9 mouse cellular contexts compared by ENCODE assay signal in the genomic region with DNA sequence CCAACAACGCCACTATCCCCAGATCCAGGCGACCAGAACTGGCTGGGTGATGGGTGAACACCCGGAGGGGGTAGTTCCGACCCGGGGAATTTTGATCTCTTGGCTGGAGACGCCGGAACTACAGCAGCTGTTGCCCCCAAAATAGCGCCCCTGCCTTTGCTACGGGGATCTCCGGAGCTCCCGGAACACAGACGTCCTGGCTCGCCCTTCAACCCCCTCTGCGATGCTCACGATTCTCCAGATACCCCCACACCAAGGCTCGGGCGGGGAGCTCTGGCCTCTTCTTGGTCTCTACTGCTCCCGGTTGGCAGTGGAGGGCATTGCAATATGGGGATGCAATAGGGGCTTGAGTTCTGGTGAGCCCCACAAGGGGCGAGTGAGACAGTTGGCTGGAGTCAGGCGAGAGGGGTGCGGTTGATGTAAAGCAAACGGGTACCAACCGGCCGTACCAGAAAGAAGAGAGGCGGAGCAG. TPM values are rescaled to one million over a fixed set of nuclear protein-coding genes. Genes with fewer than 3 reads are reported as not detected.
DNase-seq lines count a peak whose midpoint lies in the region; ATAC-seq and TF ChIP-seq lines count a peak whose summit lies in the region.
"Had no signal": no experiment of that assay in that cellular context is flagged by ENCODE, and none has a peak within 500 bp of the region (broad histone marks: within the 10 kb centered on the region; RNA-seq: fewer than 3 reads in every experiment).

No protein-coding gene starts in this region.

- H3K27me3 ChIP-seq in forebrain, embryonic 12.5 days: peaks cover 62% of the 10 kb centered on the region
- peaks cover 38% of the 10 kb centered on the region for H3K27me3 ChIP-seq in hindbrain, embryonic 14.5 days (ENCODE audit: control insufficient read depth, insufficient read depth, low read length)
- peaks cover 31% of the 10 kb centered on the region for H3K27me3 ChIP-seq in liver, embryonic 11.5 days (replicated peaks; ENCODE audit: control insufficient read depth, insufficient read depth, low read length)

- no peak overlapping the region for H3K27ac ChIP-seq in forebrain, embryonic 12.5 days
- no peak overlapping the region for H3K27ac ChIP-seq in hindbrain, embryonic 14.5 days
- H3K27ac ChIP-seq in liver, embryonic 11.5 days (ENCODE audit: low read depth, low read length): peak overlapping the region; percentile 100
- H3K27ac ChIP-seq in olfactory bulb, adult 2 months (ENCODE audit: insufficient read depth, low read depth, low read length): peak overlapping the region; percentile 27; the same call in 1 of the 2 replicates
- H3K27ac ChIP-seq: macrophage had no signal

- H3K4me1 ChIP-seq in forebrain, embryonic 12.5 days: peaks cover 42% of the 10 kb centered on the region
- peaks cover 31% of the 10 kb centered on the region for H3K4me1 ChIP-seq in hindbrain, embryonic 14.5 days (replicated peaks; ENCODE audit: control insufficient read depth, insufficient read depth, low read length)
- peaks cover 47% of the 10 kb centered on the region for H3K4me1 ChIP-seq in liver, embryonic 11.5 days (replicated peaks; ENCODE audit: control insufficient read depth, insufficient read depth, low read length)
- H3K4me1 ChIP-seq in olfactory bulb, adult 2 months (ENCODE audit: control insufficient read depth, insufficient read depth, low read length): peaks cover 28% of the 10 kb centered on the region

- peak overlapping the region; percentile 51 for H3K4me3 ChIP-seq in forebrain, embryonic 12.5 days (replicated peaks)
- H3K4me3 ChIP-seq in hindbrain, embryonic 14.5 days (replicated peaks; ENCODE audit: low read length): peak overlapping the region; percentile 51
- peak overlapping the region; percentile 68 for H3K4me3 ChIP-seq in liver, embryonic 11.5 days (ENCODE audit: low read depth, low read length)
- peak overlapping the region; percentile 81 for H3K4me3 ChIP-seq in olfactory bulb, adult 2 months (ENCODE audit: insufficient read depth, low read depth, low read length)

- H3K36me3 ChIP-seq in forebrain, embryonic 12.5 days (replicated peaks): no peaks in the 10 kb centered on the region
- H3K36me3 ChIP-seq in hindbrain, embryonic 14.5 days (replicated peaks; ENCODE audit: control insufficient read depth, insufficient read depth): no peaks in the 10 kb centered on the region
- H3K36me3 ChIP-seq in liver, embryonic 11.5 days (ENCODE audit: control insufficient read depth, insufficient read depth, low read length): 0 out of 2 replicates have a peak, but pooled peaks cover 2% of the 10 kb centered on the region

- 4% methylated on average over 25 of the region's 25 CpGs for WGBS in forebrain, embryonic 12.5 days
- 4% methylated on average over 25 of the region's 25 CpGs for WGBS in hindbrain, embryonic 14.5 days
- 3% methylated on average over 24 of the region's 25 CpGs for WGBS in liver, embryonic 11.5 days
- 5% methylated on average over 25 of the region's 25 CpGs for WGBS in olfactory bulb, adult 2 months

- H3K4me2 ChIP-seq in forebrain, embryonic 12.5 days: peak overlapping the region; percentile 88
- peak overlapping the region; percentile 97 for H3K4me2 ChIP-seq in hindbrain, embryonic 14.5 days (replicated peaks)
- H3K4me2 ChIP-seq in liver, embryonic 11.5 days: peak overlapping the region; percentile 99

- peak; percentile 31; the same call in 1 of the 2 replicates for TF ChIP-seq CTCF in olfactory bulb, adult 2 months (IDR thresholded peaks at IDR 0.05; ENCODE audit: insufficient read depth, low read depth, low read length)

- 0 out of 2 replicates have a peak overlapping the region, but pooled peaks have one; percentile 48 for H3K9ac ChIP-seq in forebrain, embryonic 12.5 days
- peak overlapping the region; percentile 49; the same call in 1 of the 2 replicates for H3K9ac ChIP-seq in hindbrain, embryonic 14.5 days
- peak overlapping the region; percentile 87 for H3K9ac ChIP-seq in liver, embryonic 11.5 days (ENCODE audit: low read depth, low read length)

- no peak for ATAC-seq in forebrain, embryonic 12.5 days (ENCODE audit: low FRiP score)
- ATAC-seq in hindbrain, embryonic 14.5 days (ENCODE audit: low FRiP score): no peak
- ATAC-seq in liver, embryonic 11.5 days (replicated peaks; ENCODE audit: low FRiP score): peak; percentile 13

- 0 out of 2 replicates have a peak, but pooled peaks have one; percentile 18 for TF ChIP-seq POLR2A in olfactory bulb, adult 2 months (IDR thresholded peaks at IDR 0.05; ENCODE audit: insufficient read depth, low read depth, low read length)

- no peaks in the 10 kb centered on the region for H3K9me3 ChIP-seq in forebrain, embryonic 12.5 days
- no peaks in the 10 kb centered on the region for H3K9me3 ChIP-seq in hindbrain, embryonic 14.5 days (ENCODE audit: control insufficient read depth, low read length)
- no peaks in the 10 kb centered on the region for H3K9me3 ChIP-seq in liver, embryonic 11.5 days (ENCODE audit: control insufficient read depth, low read length)

- peak; percentile 25 for DNase-seq in kidney, adult 18-20 months
- no peak for DNase-seq in kidney, adult 8-10 months
- peak; percentile 68 for DNase-seq in c-Kit-positive CD71-positive TER-119-positive erythroid progenitor cells, embryonic 14.5 days (ENCODE audit: low spot score)
- peak; percentile 37 for DNase-seq in hindbrain, embryonic 14.5 days (ENCODE audit: low spot score)
- DNase-seq in liver, embryonic 11.5 days (ENCODE audit: low spot score): peak; percentile 71
- no peak for DNase-seq in urinary bladder, postnatal 4 days (ENCODE audit: low spot score in 2 of 2)

RNA-seq across cellular contexts. Expression of gene Ache, which starts 1.7 kb away (rescaled TPM):
- polyA plus RNA-seq in forebrain, embryonic 12.5 days (2016; fragmentation: Nextera tagmentation; extraction: Ambion mirVana): 3.1 and 3.6 TPM in 2 replicates
- 56.7 and 68.4 TPM in 2 replicates for polyA plus RNA-seq in hindbrain, embryonic 14.5 days (2014; fragmentation: Nextera tagmentation; extraction: Ambion mirVana)
- polyA plus RNA-seq in liver, embryonic 11.5 days (2014; fragmentation: Nextera tagmentation; extraction: Ambion mirVana): 22.7 and 23.3 TPM in 2 replicates
- not detected in 2 replicates for polyA plus RNA-seq in olfactory bulb, adult 2 months (2012; ENCODE audit: insufficient read depth, insufficient read length, low replicate concordance, missing spikeins)

RNA-seq across cellular contexts. Expression of gene Ufsp1, which starts 5.4 kb away (rescaled TPM):
- polyA plus RNA-seq in forebrain, embryonic 12.5 days (2016; fragmentation: Nextera tagmentation; extraction: Ambion mirVana): 6.0 and 7.2 TPM in 2 replicates
- 22.3 and 22.6 TPM in 2 replicates for polyA plus RNA-seq in hindbrain, embryonic 14.5 days (2014; fragmentation: Nextera tagmentation; extraction: Ambion mirVana)
- polyA plus RNA-seq in liver, embryonic 11.5 days (2014; fragmentation: Nextera tagmentation; extraction: Ambion mirVana): 13.3 and 13.5 TPM in 2 replicates
- not detected in 2 replicates for polyA plus RNA-seq in olfactory bulb, adult 2 months (2012; ENCODE audit: insufficient read depth, insufficient read length, low replicate concordance, missing spikeins)

RNA-seq across cellular contexts. Expression of gene Srrt, which starts 18.4 kb away (rescaled TPM):
- 184 and 198 TPM in 2 replicates for polyA plus RNA-seq in forebrain, embryonic 12.5 days (2016; fragmentation: Nextera tagmentation; extraction: Ambion mirVana)
- 75.0 and 81.0 TPM in 2 replicates for polyA plus RNA-seq in hindbrain, embryonic 14.5 days (2014; fragmentation: Nextera tagmentation; extraction: Ambion mirVana)
- 165 and 169 TPM in 2 replicates for polyA plus RNA-seq in liver, embryonic 11.5 days (2014; fragmentation: Nextera tagmentation; extraction: Ambion mirVana)
- 488 TPM in 1 of 2 replicates, not detected in the other for polyA plus RNA-seq in olfactory bulb, adult 2 months (2012; ENCODE audit: insufficient read depth, insufficient read length, low replicate concordance, missing spikeins)

RNA-seq across cellular contexts. Expression of gene Trip6, which starts 25.2 kb away (rescaled TPM):
- polyA plus RNA-seq in forebrain, embryonic 12.5 days (2016; fragmentation: Nextera tagmentation; extraction: Ambion mirVana): 41.3 and 43.9 TPM in 2 replicates
- polyA plus RNA-seq in hindbrain, embryonic 14.5 days (2014; fragmentation: Nextera tagmentation; extraction: Ambion mirVana): 11.1 and 12.2 TPM in 2 replicates
- polyA plus RNA-seq in liver, embryonic 11.5 days (2014; fragmentation: Nextera tagmentation; extraction: Ambion mirVana): 31.0 and 31.6 TPM in 2 replicates
- polyA plus RNA-seq in olfactory bulb, adult 2 months (2012; ENCODE audit: insufficient read depth, insufficient read length, low replicate concordance, missing spikeins): not detected in 2 replicates

RNA-seq across cellular contexts. Expression of gene Slc12a9, which starts 44.4 kb away (rescaled TPM):
- polyA plus RNA-seq in forebrain, embryonic 12.5 days (2016; fragmentation: Nextera tagmentation; extraction: Ambion mirVana): 17.3 and 17.4 TPM in 2 replicates
- 14.9 and 17.6 TPM in 2 replicates for polyA plus RNA-seq in hindbrain, embryonic 14.5 days (2014; fragmentation: Nextera tagmentation; extraction: Ambion mirVana)
- 6.4 and 7.0 TPM in 2 replicates for polyA plus RNA-seq in liver, embryonic 11.5 days (2014; fragmentation: Nextera tagmentation; extraction: Ambion mirVana)
- not detected in 2 replicates for polyA plus RNA-seq in olfactory bulb, adult 2 months (2012; ENCODE audit: insufficient read depth, insufficient read length, low replicate concordance, missing spikeins)

Comparison
In these comparisons a context has a peak if more than half of its experiments do, and no peak if none do; other contexts are left out.
1. DNase-seq: peak in kidney, adult 18-20 months (single experiment), c-Kit-positive CD71-positive TER-119-positive erythroid progenitor cells, embryonic 14.5 days (single experiment), hindbrain, embryonic 14.5 days (single experiment) and liver, embryonic 11.5 days (single experiment); none in kidney, adult 8-10 months (0 of 2) and urinary bladder, postnatal 4 days (0 of 2).
2. H3K27ac ChIP-seq: peak in liver, embryonic 11.5 days (single experiment) and olfactory bulb, adult 2 months (single experiment); none in forebrain, embryonic 12.5 days (single experiment) and hindbrain, embryonic 14.5 days (single experiment).
3. Peak in every context shown above with its lines, with median percentiles within 50 percentile points of each other: H3K4me2 ChIP-seq, H3K4me3 ChIP-seq and H3K9ac ChIP-seq.